ENCODE assay signal across 8 mouse cellular contexts in the genomic region with DNA sequence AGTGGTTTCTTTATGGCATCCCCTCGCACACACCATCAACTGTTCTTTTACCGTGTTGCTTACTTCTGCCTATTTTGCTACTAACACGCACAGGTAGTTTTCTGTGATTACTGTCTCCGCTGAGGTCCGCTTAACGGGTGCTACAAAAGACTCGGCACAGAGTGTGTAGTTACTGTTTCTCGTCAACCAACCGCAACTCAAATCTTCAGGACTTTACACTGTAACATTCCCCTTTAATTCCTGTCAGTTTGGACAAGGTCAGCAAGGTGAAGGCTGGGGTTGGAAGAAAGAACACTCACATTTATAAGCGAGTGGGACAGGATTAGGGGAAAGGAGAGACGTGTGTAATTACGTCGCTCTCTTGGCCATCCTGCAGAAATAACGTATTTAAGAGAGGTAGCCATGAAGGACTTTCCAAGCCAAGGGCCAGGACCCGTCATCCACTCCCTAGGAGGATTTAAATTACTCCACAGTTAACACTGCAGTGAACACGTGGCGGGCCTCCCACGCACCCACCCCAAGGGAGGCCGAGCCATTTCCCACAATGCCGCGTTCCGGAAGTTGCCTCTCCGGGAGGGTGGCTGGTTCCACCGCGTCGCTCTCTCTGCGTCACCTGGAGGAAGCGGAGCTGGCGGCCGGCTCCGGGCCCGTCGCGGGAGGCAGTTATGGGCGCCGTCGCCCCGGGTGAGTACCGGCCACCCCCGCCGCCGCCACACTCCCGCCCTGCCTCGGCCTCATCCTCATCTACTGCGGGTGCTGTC. TPM values are rescaled to one million over a fixed set of nuclear protein-coding genes. Genes with fewer than 3 reads are reported as not detected.
DNase-seq lines count a peak whose midpoint lies in the region; ATAC-seq and TF ChIP-seq lines count a peak whose summit lies in the region.

A gene (plus strand): TSS at position 285 of the 761 bp plus-strand sequence.

- no peak for TF ChIP-seq CTCF in layer of hippocampus, adult 2 months (conservative IDR thresholded peaks at IDR 0.05)
- TF ChIP-seq CTCF in lung, embryonic 14.5 days (IDR thresholded peaks at IDR 0.05; ENCODE audit: low read depth): no peak
- TF ChIP-seq CTCF in olfactory bulb, adult 2 months (IDR thresholded peaks at IDR 0.05; ENCODE audit: insufficient read depth, low read depth, low read length): no peak
- TF ChIP-seq CTCF in thymus, adult 2 months (IDR thresholded peaks at IDR 0.05; ENCODE audit: borderline replicate concordance, control insufficient read depth, extremely low read depth, insufficient read depth, low read length, poor library complexity): no peak; the same call in 1 of the 2 replicates

- H3K9ac ChIP-seq in ES-E14 (ENCODE audit: insufficient read depth, low read depth, low read length, poor library complexity, severe bottlenecking): peak within 1 kb of the TSS; percentile 88
- peak within 1 kb of the TSS; percentile 75 for H3K9ac ChIP-seq in forebrain, embryonic 16.5 days (replicated peaks; ENCODE audit: low read depth, low read length)
- peak within 1 kb of the TSS; percentile 84 for H3K9ac ChIP-seq in lung, embryonic 14.5 days

- no peaks in the 10 kb centered on the region for H3K36me3 ChIP-seq in ES-E14 (ENCODE audit: control insufficient read depth, insufficient read depth, low read length, poor library complexity, severe bottlenecking)
- H3K36me3 ChIP-seq in forebrain, embryonic 16.5 days (ENCODE audit: control insufficient read depth, insufficient read depth): no peaks in the 10 kb centered on the region
- peaks cover 6% of the 10 kb centered on the region; the same call in 1 of the 2 replicates for H3K36me3 ChIP-seq in lung, embryonic 14.5 days (ENCODE audit: insufficient read depth)
- H3K36me3 ChIP-seq in thymus, adult 2 months (ENCODE audit: control insufficient read depth, insufficient read depth, low read length): peaks cover 2% of the 10 kb centered on the region; the same call in 1 of the 2 replicates

- in situ Hi-C loops in ES-E14 (cut with MboI; ENCODE audit: low sequenced_read_pairs in 2 of 2, unreplicated experiment in 2 of 2): no loop called here

- peaks cover 3 to 7% of the 10 kb centered on the region in 2 experiments; a peak in 2 of 4 replicates for H3K4me1 ChIP-seq in ES-E14 (ENCODE audit: control insufficient read depth in 2 of 2, insufficient read depth in 2 of 2, low read length in 2 of 2, poor library complexity in 1 of 2)
- H3K4me1 ChIP-seq in forebrain, embryonic 16.5 days (replicated peaks; ENCODE audit: control insufficient read depth, insufficient read depth, low read length): peaks cover 16% of the 10 kb centered on the region
- H3K4me1 ChIP-seq in lung, embryonic 14.5 days (ENCODE audit: insufficient read depth): peaks cover 7% of the 10 kb centered on the region; the same call in 1 of the 2 replicates
- peaks cover 7% of the 10 kb centered on the region for H3K4me1 ChIP-seq in olfactory bulb, adult 2 months (ENCODE audit: control insufficient read depth, insufficient read depth, low read length)
- H3K4me1 ChIP-seq in thymus, adult 2 months (replicated peaks; ENCODE audit: control insufficient read depth, insufficient read depth, low read length): peaks cover 10% of the 10 kb centered on the region

- TF ChIP-seq POLR2A in olfactory bulb, adult 2 months (IDR thresholded peaks at IDR 0.05; ENCODE audit: insufficient read depth, low read depth, low read length): peak; percentile 72
- TF ChIP-seq POLR2A in thymus, adult 2 months (IDR thresholded peaks at IDR 0.05; ENCODE audit: control insufficient read depth, extremely low read depth, insufficient read depth, low read length, poor library complexity): peak; percentile 56; the same call in 1 of the 2 replicates

- H3K27me3 ChIP-seq in forebrain, embryonic 16.5 days (replicated peaks; ENCODE audit: control insufficient read depth, insufficient read depth, low read length): no peaks in the 10 kb centered on the region; the same call in 1 of the 2 replicates
- no peaks in the 10 kb centered on the region for H3K27me3 ChIP-seq in lung, embryonic 14.5 days (ENCODE audit: insufficient read depth, low read length)
- no peaks in the 10 kb centered on the region for H3K27me3 ChIP-seq in thymus, adult 2 months (ENCODE audit: control insufficient read depth, insufficient read depth, low read length)

- peak within 1 kb of the TSS; percentile 71 to 95 for H3K4me3 ChIP-seq in ES-E14 (ENCODE audit: insufficient read depth in 1 of 2, low read depth in 1 of 2, low read length in 2 of 2, poor library complexity in 1 of 2, severe bottlenecking in 1 of 2)
- H3K4me3 ChIP-seq in forebrain, embryonic 16.5 days (replicated peaks; ENCODE audit: low read length): peak within 1 kb of the TSS; percentile 96
- peak within 1 kb of the TSS; percentile 96 for H3K4me3 ChIP-seq in layer of hippocampus, adult 2 months
- H3K4me3 ChIP-seq in lung, embryonic 14.5 days (ENCODE audit: low read depth, low read length): peak within 1 kb of the TSS; percentile 89
- peak within 1 kb of the TSS; percentile 99 for H3K4me3 ChIP-seq in olfactory bulb, adult 2 months (ENCODE audit: insufficient read depth, low read depth, low read length)
- peak within 1 kb of the TSS; percentile 83 for H3K4me3 ChIP-seq in thymus, adult 2 months (ENCODE audit: control insufficient read depth, insufficient read depth, low read length)

- H3K4me2 ChIP-seq in forebrain, embryonic 16.5 days (ENCODE audit: low read length): peak within 1 kb of the TSS; percentile 95
- peak within 1 kb of the TSS; percentile 78 for H3K4me2 ChIP-seq in lung, embryonic 14.5 days

- DNase-seq in ES-E14 (ENCODE audit: low read depth, low spot score): peak; percentile 54
- peak; percentile 94 to 95 for DNase-seq in cerebellum, adult 18-20 months
- DNase-seq in heart, postnatal 36 days: peak; percentile 93 to 95
- peak; percentile 95 to 97 for DNase-seq in layer of hippocampus, adult 2 months (ENCODE audit: low spot score in 2 of 2)
- peak; percentile 96 for DNase-seq in lung, embryonic 14.5 days
- DNase-seq in thymus, adult 2 months: peak; percentile 95

- no peak within 1 kb of the TSS; the same call in 1 of the 2 replicates for H3K27ac ChIP-seq in ES-E14 (ENCODE audit: insufficient read depth, low read depth, low read length, poor library complexity, severe bottlenecking)
- peak within 1 kb of the TSS; percentile 68 for H3K27ac ChIP-seq in forebrain, embryonic 16.5 days (ENCODE audit: low read length)
- H3K27ac ChIP-seq in layer of hippocampus, adult 2 months: peak within 1 kb of the TSS; percentile 90
- peak within 1 kb of the TSS; percentile 58; the same call in 1 of the 2 replicates for H3K27ac ChIP-seq in lung, embryonic 14.5 days (ENCODE audit: low read depth)
- H3K27ac ChIP-seq in olfactory bulb, adult 2 months (ENCODE audit: insufficient read depth, low read depth, low read length): peak within 1 kb of the TSS; percentile 61
- no peak within 1 kb of the TSS for H3K27ac ChIP-seq in thymus, adult 2 months (ENCODE audit: control insufficient read depth, insufficient read depth, low read length)

- peak; percentile 99 for ATAC-seq in forebrain, embryonic 16.5 days
- ATAC-seq in lung, embryonic 14.5 days (ENCODE audit: insufficient read depth): peak; percentile 97

- intact Hi-C loops in heart, postnatal 36 days (cut with DNase I): loop anchor here (1.0 to 2.0 kb wide), 2 partner anchors 14 to 40 kb away; a partner anchor contains a TSS

- WGBS in forebrain, embryonic 16.5 days: 9% methylated on average over 45 of the region's 45 CpGs
- 9% methylated on average over 45 of the region's 45 CpGs for WGBS in lung, embryonic 14.5 days
- WGBS in olfactory bulb, adult 2 months: 7% methylated on average over 45 of the region's 45 CpGs
- WGBS in thymus, adult 2 months: 17% methylated on average over 45 of the region's 45 CpGs

- no peaks in the 10 kb centered on the region for H3K9me3 ChIP-seq in ES-E14 (ENCODE audit: control insufficient read depth, insufficient read depth, low read depth, low read length)
- H3K9me3 ChIP-seq in forebrain, embryonic 16.5 days (ENCODE audit: control insufficient read depth, low read length): no peaks in the 10 kb centered on the region
- no peaks in the 10 kb centered on the region for H3K9me3 ChIP-seq in lung, embryonic 14.5 days (ENCODE audit: low read depth, low read length)

TF ChIP-seq in ES-E14, 5 proteins besides CTCF, POLR2A, EP300 and RAD21:
- TF ChIP-seq HCFC1 (IDR thresholded peaks at IDR 0.05; ENCODE audit: borderline replicate concordance, insufficient read depth, low read length) (peak; percentile 72), MAFK (IDR thresholded peaks at IDR 0.05; ENCODE audit: insufficient read depth, low read depth, low read length) (no peak)

RNA-seq across cellular contexts. Expression of the gene that starts here (rescaled TPM):
- 47.1 and 51.0 TPM in 2 replicates for total RNA-seq in ES-E14 (2012; rRNA removed)
- polyA plus RNA-seq in forebrain, embryonic 16.5 days (2015; fragmentation: Nextera tagmentation; extraction: Ambion mirVana): 45.8 and 51.7 TPM in 2 replicates
- 10 to 100 TPM; 36.4 to 38.7 TPM for total RNA-seq in heart, postnatal 36 days (2021)
- total RNA-seq in layer of hippocampus, adult 2 months (2021): 10 to 100 TPM; 45.0 to 48.5 TPM
- polyA plus RNA-seq in lung, embryonic 14.5 days (2014; fragmentation: Nextera tagmentation; extraction: Ambion mirVana): 46.0 and 51.9 TPM in 2 replicates
- not detected in 2 replicates for polyA plus RNA-seq in olfactory bulb, adult 2 months (2012; ENCODE audit: insufficient read depth, insufficient read length, low replicate concordance, missing spikeins)
- 17.4 and 26.8 TPM in 2 replicates for polyA plus RNA-seq in thymus, adult 2 months (2012; rRNA removed)

Comparison
In these comparisons a context has a peak if more than half of its experiments do, and no peak if none do; other contexts are left out.
1. RNA of the gene that starts here (polyA plus RNA-seq): 46.0 to 51.9 TPM in lung, embryonic 14.5 days, 45.8 to 51.7 TPM in forebrain, embryonic 16.5 days and 17.4 to 26.8 TPM in thymus, adult 2 months; not detected in olfactory bulb, adult 2 months; every median in the first group is over 10 times any median in the second.
2. H3K27ac ChIP-seq: peak in forebrain, embryonic 16.5 days (single experiment), layer of hippocampus, adult 2 months (single experiment), lung, embryonic 14.5 days (single experiment) and olfactory bulb, adult 2 months (single experiment); none in ES-E14 (single experiment) and thymus, adult 2 months (single experiment).
3. Peak in every context shown above with its lines, with median percentiles within 50 percentile points of each other: DNase-seq, H3K4me3 ChIP-seq and H3K9ac ChIP-seq.